Mouse (Mus musculus) gastrocnemius, postnatal 36 days (tissue): ENCODE measurements around the gene Arfgap2. TPM values are rescaled to one million over a fixed set of nuclear protein-coding genes. Genes with fewer than 3 reads are reported as not detected.
A peak's percentile ranks its signal among the peaks of the same experiment; 100 is the strongest.
"Not testable (repeated sequence)": the region's sequence is repeated elsewhere in the genome, so short reads cannot be mapped to it uniquely, and the experiment has no call there.

Experiments
- DNase-seq, 2 experiments: peaks; one replicate each; pipeline ENCODE4 v3.0.0; 2022
- intact Hi-C: fragments of 180-260 bp; cut with DNase I; formaldehyde crosslinking; loops from one replicate; pipeline ENCODE4 v1.15.1; 2025
- long read RNA-seq, 2 experiments: library from polyadenylated mRNA; stranded (forward); transcript quantifications; one replicate each; pipeline ENCODE4 v2.0.0; 2021
- total RNA-seq, 2 experiments: library from RNA; stranded (reverse); gene quantifications; 2 replicates each; pipeline ENCODE4 v1.2.3; 2021

The Arfgap2 gene
- 100 to 1,000 TPM; 131 to 132 TPM for total RNA-seq
- long read RNA-seq, experiment 1, transcript Arfgap2-201 (17 exons, 2,791 nt), result major isoform, 38 of 150 reads
- long read RNA-seq, experiment 1, transcript Arfgap2-202 (16 exons, 3,068 nt), result minor isoform, 23 of 150 reads
- long read RNA-seq, experiment 1, partial matches to known transcripts, result 86 of 150 reads
- long read RNA-seq, experiment 1, other reads (novel, unspliced or antisense), result 3 of 150 reads
- long read RNA-seq, experiment 2, transcript Arfgap2-202 (16 exons, 3,068 nt), result minor isoform, 50 of 223 reads
- long read RNA-seq, experiment 2, transcript Arfgap2-201 (17 exons, 2,791 nt), result major isoform, 76 of 223 reads
- long read RNA-seq, experiment 2, partial matches to known transcripts, result 88 of 223 reads
- long read RNA-seq, experiment 2, other reads (novel, unspliced or antisense), result 9 of 223 reads

DNA sequence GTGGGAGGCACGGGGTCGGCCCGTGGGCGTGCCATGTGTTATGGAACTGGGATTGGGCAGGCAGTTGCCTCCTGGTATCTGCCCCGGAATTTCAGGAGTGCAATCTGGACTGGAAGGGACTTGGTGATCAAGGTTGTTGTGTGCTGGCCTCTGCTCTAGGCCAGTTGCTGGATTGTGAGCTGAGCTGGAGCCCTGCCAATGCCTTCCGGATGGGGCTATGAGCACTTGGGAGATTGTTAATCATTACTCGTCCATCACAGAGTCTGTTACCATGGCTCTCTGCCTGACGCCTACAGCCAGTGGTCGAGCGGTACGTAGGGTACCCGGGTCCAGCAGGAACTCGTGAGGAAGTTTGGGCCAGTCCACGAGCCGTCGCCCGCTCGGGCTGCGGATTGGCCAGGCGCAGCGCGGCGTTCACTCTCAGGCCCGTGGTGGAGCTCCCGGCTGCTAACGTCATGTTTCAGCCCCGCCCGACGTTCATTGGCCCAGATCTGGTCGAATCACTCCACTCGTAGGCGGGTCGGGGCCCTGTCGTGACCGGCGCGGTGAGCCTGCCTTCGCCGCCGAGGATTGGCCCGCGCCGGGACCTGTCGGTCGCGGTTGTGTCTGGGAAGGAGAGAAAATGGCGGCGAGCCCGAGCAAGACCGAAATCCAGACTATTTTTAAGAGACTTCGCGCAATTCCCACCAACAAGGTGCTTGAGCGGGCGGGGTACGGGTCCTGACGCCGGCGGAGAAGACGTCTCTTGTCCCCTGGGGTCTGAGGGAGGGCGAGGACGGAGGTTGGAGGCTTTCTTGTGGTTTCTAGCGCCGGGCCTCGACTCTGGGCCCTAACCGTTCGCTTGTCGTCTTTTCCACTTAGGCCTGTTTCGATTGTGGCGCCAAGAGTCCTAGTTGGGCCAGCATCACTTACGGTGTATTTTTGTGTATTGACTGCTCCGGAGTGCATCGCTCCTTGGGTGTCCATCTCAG, at the start of gene Arfgap2:
TSS of gene Arfgap2 (plus strand) at position 264 of the 971 bp plus-strand sequence.
- intact Hi-C loops, result no loop called here
- peak; percentile 96 to 97 for DNase-seq

DNA sequence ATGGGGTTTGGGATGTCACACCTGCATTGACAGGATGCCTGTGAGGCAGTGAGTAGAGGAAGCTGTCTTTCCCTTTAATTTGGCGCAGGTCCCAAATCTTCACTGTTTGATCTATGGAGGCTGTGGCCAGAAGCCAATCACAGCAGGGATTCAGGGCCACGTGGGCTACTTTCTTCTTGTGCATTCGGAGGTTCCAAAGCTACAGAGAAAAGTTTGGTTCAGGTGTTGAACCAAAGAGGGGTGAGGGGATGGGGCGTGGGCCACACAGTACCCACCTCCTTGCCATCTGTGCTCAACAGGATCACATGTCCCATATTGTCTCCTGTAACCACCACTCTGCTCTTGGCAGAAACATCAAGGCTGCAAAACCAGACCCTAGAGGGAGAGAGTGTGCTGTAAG, 47.7 kb upstream of the Arfgap2 start:
- intact Hi-C loops, result no loop called here
- DNase-seq, result no peak

- intact Hi-C loops, result no loop called here
Measured at GRCm38 (mm10) chr2:91220501-91220900, 44.3 kb upstream of the Arfgap2 start.

DNA sequence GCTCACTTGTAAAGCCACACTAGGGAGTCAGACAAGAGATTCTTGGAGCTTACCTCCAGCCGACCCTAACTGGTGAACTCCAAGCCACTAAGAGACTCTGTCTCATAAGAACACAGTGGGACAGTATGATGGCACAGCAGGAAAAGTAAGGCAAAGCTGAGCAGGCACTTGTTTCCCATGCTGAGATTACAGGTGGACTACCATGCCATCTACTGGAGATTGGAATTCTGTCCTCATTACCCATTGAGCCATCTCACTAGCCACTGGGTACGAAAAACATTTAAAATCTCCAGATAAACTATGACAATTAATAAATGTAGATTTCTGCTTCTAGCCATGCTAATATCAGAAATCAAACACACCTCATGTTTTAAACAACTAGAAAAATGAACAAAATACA, 41.2 kb upstream of the Arfgap2 start:
- no peak for DNase-seq
- intact Hi-C loops, result no loop called here

More at GRCm38 (mm10) chr2:91220501-91220900, 44.3 kb upstream of the Arfgap2 start:
- DNase-seq, result no peak

- intact Hi-C loops, result no loop called here
- no peak for DNase-seq
Measured at GRCm38 (mm10) chr2:91229735-91230134, 35.0 kb upstream of the Arfgap2 start.

GRCm38 (mm10) chr2:91236601-91237510, 27.9 kb upstream of the Arfgap2 start, which contains the start of gene Ddb2:
Gene Ddb2 (minus strand): TSS chr2:91236982.
- intact Hi-C loops, result loop anchor here (2.0 kb wide), 1 partner anchor 22 kb away; no protein-coding TSS in a partner anchor
- DNase-seq, result peak; percentile 76 to 93

DNA sequence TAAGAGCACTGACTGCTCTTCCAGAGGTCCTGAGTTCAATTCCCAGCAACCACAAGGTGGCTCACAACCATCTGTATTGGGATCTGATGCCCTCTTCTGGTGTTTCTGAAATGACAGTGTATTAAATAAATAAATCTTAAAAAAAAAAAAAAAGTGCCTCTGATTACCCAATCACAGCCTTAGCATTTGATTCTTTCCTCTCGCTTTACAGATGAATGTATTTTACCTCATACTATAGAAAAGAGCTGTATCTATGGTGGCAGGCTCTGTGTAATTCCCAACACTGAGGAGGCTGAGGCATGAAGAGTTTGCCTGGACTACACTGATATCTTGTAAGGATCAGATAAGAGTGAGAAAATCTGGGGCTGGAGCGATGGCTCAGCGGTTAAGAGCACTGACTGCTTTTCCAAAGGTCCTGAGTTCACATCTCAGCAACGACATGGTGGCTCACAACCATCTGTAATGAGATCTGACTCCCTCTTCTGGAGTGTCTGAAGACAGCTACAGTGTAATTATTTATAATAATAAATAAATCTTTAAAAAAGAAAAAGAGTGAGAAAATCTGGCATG, 27.2 kb upstream of the Arfgap2 start:
- intact Hi-C loops, result loop anchor here (2.0 kb wide), 1 partner anchor 21 kb away; no protein-coding TSS in a partner anchor
- not testable (repeated sequence) for DNase-seq

- DNase-seq, result no peak
- intact Hi-C loops, result no loop called here
Measured at GRCm38 (mm10) chr2:91242547-91242946, 22.2 kb upstream of the Arfgap2 start.

- DNase-seq, result no peak
- intact Hi-C loops, result no loop called here
Measured at GRCm38 (mm10) chr2:91243416-91243815, 21.4 kb upstream of the Arfgap2 start.

GRCm38 (mm10) chr2:91244557-91245228, 20.1 kb upstream of the Arfgap2 start:
- intact Hi-C loops, result no loop called here
- DNase-seq, result no peak

- intact Hi-C loops, result no loop called here
Measured at GRCm38 (mm10) chr2:91248366-91248765, 16.4 kb upstream of the Arfgap2 start.

DNA sequence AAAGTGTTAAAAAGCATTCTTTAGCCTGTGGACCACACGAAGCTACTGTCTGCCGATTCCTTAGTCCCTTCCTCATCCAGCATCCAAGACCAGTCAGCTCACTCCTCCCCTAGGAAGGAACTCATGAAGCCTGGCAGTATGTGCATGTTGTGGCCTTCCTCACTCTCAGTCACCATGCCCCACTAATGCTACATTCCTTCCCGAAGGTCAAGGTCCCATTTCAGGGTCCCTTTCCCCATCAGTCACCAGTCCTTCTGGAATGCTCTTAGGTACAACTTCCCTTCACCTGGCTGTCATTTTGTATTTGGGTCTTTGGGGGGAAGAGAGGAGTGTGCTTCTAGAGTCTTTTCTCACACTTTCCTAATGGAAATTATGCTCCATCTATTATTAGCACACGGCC, 12.8 kb upstream of the Arfgap2 start:
- DNase-seq, result no peak
- intact Hi-C loops, result no loop called here

More at GRCm38 (mm10) chr2:91248366-91248765, 16.4 kb upstream of the Arfgap2 start:
- DNase-seq, result no peak

- intact Hi-C loops, result no loop called here
- no peak for DNase-seq
Measured at GRCm38 (mm10) chr2:91252512-91252911, 12.3 kb upstream of the Arfgap2 start.

DNA sequence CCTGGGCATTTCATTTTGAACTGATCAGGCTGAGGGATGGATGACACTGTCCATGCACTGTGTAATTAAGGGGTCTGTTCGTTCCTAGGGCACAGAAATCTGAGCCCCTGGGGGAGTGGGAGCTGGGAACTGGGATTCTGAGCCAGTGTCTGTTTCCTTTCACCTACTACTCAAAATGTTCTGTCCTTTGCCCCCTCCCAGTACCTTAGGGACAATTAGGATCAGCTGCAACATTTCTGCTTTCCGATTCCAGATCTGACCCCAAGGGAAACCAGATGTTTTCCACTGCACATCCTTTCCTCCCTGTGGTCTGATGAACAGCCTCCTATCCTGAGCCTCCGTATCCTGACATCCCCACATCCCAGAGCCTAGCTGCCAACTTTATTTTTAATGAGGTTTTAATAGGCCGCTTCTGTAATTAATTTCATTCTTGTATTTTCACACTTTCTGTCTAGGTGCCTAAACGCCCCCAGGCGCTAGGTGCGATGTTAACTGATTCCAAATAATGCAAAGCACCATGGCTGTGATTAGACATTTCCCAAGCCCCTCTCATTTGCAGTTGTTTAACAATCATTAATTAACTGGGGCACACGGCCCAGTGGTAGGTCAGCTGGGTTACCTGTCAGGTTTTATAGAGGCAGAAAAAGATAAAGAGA, 9.9 kb upstream of the Arfgap2 start:
- intact Hi-C loops, result no loop called here
- no peak for DNase-seq

DNA sequence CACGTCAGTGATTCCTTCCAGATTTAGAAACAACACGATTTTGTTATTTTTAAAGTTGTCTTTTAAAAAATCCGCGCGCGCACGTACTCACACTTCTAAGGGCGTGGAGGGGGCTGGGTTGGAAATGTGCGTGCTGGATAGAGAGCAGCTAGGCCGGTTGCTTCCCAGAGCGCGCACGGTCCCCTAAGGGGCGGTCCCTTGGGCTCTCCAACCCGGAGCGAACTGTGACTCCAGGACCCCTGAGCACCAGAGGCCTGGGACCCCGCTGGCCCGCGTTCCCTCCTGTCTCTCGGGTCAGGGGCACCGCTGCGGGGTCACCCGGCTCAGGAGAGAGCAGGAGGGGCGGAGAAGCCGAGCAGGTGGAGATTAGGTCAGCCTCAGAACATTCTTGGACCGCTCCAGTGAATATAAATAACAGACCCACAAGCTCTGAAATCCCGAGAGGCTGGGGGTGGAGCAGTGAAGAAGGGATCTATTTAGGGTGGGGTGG, 9.1 kb upstream of the Arfgap2 start, which contains the start of gene Pacsin3:
TSS of gene Pacsin3 (plus strand) at position 294 of the 490 bp plus-strand sequence.
- intact Hi-C loops, result no loop called here
- peak; percentile 37 to 62 for DNase-seq

- DNase-seq, result peak; percentile 60 to 71
- intact Hi-C loops, result no loop called here
Measured at GRCm38 (mm10) chr2:91256256-91257125, 8.3 kb upstream of the Arfgap2 start.
